Mouse (Mus musculus) testis, adult 2 months (tissue): ENCODE measurements around the gene Mkrn2.

ENCODE experiments used
- CTCF ChIP-seq: fragments of 200-500 bp; IDR thresholded peaks from 2 replicates; pipeline ENCODE4 v1.5.1; 2012; ENCODE audit warnings: low read depth, mild to moderate bottlenecking, inconsistent platforms, low read length, moderate library complexity; ENCODE audit not compliant: control insufficient read depth, insufficient read depth, insufficient replicate concordance
- POLR2A ChIP-seq: fragments of 200-500 bp; IDR thresholded peaks from 2 replicates; pipeline ENCODE4 v1.6.1; 2012; ENCODE audit warnings: low read depth, mild to moderate bottlenecking, inconsistent platforms, low read length, moderate library complexity; ENCODE audit not compliant: control insufficient read depth

DNA sequence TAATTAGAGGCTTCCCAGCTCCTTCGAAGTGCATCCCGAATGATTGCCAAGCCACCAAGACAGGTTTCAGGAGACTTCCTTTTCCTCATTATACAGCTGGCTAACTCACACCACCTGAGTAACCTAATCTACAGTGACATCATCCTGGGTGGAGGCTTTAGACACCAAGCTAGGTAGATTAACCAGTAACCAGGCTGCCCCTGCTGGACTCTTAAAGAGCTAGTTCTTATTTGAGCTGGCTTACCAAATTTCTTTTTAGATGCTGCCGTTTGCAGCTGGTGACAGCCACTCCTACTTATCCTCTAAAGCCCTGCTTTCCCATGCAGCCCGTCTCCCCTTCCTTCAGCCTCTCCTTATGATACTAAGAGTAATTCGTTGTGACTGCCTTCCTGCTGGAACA, 9.2 kb upstream of the Mkrn2 start, which contains the start of gene Mkrn2os:
- no peak for TF ChIP-seq CTCF
- no peak for TF ChIP-seq POLR2A
